Mouse (Mus musculus) cerebellum, adult 9-11 months (tissue): ENCODE data around the gene Nhlh1.
A peak's percentile ranks its signal among the peaks of the same experiment; 100 is the strongest.

Experiments
- DNase-seq: peaks from one replicate; pipeline ENCODE4 v3.0.0; 2022

The Nhlh1 gene

GRCm38 (mm10) chr1:172057491-172057921, at the start of gene Nhlh1:
TSS of gene Nhlh1 (minus strand) at chr1:172057573.
- no peak for DNase-seq

DNA sequence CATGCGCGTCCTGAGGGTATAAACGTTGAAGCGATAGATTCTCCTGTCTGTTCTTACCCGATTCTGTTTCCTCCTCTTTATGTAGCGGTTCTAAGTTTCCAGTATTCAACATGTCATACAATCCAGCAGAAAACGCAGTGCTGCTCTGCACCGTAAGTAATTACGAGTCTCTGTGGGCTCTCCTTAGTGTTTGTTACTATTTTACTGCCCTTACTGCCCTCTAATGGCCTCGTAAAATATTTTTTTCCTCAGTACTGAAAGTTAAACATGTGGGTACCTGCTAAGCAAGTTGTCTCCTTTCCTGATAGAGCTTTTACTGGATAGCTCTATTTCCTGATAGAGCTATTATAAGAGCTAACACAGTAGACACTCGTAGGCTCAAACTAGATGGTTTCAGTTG, 47.7 kb upstream of the Nhlh1 start:
- DNase-seq = no peak

DNA sequence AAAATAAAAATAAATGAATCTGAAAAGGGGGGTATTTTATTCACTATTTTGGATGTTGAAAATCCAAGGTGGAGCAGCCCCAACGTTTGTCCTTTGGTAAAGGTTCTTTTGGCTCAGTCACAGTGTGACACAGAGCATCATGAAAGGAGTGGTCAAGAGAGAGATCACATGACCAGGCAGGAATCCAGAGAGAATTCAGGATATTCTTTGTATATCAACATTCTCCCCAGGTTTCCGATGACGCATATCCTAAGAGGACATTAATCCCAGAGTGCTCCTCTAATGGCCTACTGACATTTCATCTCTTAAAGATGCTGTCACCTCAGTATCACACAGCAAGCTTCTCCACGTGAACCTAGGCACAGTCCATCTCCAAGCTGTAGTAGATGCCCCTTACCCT, 46.2 kb upstream of the Nhlh1 start:
- no peak for DNase-seq

DNA sequence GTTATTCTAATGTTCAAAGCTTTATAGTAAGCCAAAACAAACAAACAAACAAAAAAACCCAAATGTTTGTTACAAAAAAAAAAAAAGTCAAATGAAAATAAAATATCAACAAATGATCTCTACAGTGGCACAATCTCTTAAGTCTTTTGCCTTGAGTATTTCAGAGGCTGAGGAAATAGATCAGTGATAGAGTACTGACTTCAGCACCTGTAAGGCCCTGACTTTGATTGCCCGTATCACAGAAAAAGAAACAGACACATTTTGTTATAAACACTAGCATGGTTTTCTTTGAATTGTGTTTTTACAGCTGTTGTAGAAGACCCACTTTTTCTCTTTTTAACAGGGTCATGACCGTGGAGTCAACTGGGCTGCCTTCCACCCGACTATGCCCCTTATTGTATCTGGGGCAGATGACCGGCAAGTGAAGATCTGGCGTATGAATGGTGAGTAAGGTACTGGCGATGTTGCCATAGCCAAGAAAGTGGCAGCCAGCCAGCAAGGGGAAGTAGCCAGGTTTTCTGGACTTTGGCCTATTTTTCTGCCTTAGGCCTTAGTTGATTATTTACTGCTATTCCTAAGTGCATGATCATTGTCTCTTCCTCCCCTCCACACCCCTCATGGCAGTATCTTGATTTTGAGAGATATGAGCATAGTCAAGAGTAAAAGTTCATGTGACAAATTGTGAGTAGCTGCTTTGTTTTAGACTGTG, 42.1 kb upstream of the Nhlh1 start:
- peak; percentile 29 for DNase-seq

GRCm38 (mm10) chr1:172095202-172095601, 37.8 kb upstream of the Nhlh1 start:
- no peak for DNase-seq

GRCm38 (mm10) chr1:172094295-172094694, 36.9 kb upstream of the Nhlh1 start:
- no peak for DNase-seq

DNA sequence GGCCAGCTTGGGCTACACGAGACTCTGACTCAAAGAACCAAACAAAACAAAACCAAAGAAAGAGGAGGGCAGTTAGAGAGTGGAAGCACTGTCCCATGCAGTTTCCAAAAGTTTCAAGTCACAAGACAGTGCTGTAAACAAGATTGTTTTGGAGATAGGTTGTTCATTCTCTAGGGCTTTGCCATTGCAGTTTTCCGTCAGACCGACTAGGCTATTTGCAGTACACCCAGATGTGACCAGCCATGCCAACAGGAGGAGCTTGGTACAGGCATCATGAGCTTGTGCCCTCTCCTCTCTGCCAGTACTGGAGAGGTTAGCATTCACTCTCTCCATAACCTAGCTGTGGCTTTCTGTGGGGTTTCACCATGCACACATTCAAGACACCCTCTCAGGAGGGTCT, 36.1 kb upstream of the Nhlh1 start:
- no peak for DNase-seq

- no peak for DNase-seq
Measured at GRCm38 (mm10) chr1:172082899-172083445, 25.6 kb upstream of the Nhlh1 start.

GRCm38 (mm10) chr1:172082101-172082898, 24.9 kb upstream of the Nhlh1 start, which contains the start of the genes Copa and Ncstn:
TSS of gene Copa (plus strand) at chr1:172082529.
TSS of gene Ncstn (minus strand) at chr1:172082795.
- DNase-seq = peak; percentile 93

- no peak for DNase-seq
Measured at GRCm38 (mm10) chr1:172077981-172078380, 20.6 kb upstream of the Nhlh1 start.

- no peak for DNase-seq
Measured at GRCm38 (mm10) chr1:172072604-172073003, 15.2 kb upstream of the Nhlh1 start.

DNA sequence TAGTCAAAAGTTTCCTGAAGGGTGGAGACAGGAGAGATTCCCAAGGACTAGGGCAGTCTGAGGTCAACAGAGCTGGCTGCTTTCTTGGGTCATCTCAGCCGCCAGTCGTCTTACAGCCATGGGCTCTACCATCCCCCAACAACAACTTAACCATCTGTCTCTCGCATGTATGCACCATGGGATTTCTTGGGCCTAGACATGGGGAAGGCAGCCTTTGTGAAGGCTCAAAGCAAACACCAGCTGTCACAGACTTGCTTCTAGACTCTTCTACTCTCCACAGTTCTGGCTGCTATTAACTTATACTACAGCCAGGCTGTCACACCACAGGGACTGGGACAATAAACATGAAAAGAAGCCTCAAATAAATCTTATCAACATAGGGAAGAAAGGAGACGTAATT, 14.2 kb upstream of the Nhlh1 start:
- no peak for DNase-seq

DNA sequence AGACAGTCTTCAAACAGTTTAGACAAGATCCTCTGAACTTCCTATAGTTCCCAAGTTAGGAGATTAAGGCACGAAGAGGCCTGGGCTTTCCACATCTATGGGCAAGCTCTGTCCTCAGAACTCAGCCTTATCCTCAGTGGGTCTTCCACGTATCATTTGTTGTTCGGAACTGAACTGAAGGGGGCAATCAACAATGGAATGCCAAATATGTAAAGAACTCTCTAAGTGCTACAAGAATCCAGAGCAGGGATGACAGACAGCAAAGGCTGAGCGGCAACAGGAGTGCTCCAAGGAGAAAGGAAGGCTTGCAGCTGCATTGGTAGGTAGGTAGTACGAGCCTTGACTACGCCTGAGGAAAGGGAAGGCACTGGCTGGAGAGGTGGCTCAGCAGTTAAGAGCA, 12.9 kb upstream of the Nhlh1 start:
- DNase-seq = no peak

GRCm38 (mm10) chr1:172064613-172065141, 7.3 kb upstream of the Nhlh1 start:
- DNase-seq = no peak

DNA sequence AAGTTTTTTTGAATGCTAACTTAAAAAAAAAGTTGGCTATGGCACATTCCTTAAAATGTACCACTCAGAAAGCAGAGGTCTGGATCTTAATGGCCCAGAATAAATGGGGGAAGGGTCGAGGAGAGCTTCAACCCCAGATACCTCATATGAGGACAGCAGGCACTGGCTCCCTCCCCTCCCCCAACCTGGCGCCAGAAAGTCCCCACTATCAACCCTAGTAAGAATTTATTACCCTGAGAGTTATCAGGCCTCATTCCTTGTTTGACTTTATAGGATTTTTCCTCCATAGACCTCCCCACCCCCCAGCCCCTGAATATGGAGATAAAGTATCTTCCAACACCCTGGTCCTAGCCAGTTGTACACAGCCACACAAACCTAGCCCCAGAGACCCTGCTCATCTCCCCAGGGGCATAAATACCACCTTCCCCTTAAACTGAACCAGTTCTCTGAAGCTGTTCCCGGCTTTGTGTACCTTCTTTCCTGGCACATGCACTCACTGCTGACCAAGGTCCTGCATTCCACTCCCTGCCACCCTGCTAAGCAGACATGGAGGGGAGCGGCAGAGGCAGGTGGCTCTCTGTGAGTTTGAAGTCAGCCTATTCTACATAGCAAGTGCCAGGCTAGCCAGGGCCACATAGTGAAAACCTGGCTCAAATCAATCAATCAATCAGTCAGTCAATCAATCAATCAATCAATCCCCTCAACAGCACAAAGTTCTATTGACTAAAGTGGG, 6.1 kb upstream of the Nhlh1 start:
- no peak for DNase-seq

DNA sequence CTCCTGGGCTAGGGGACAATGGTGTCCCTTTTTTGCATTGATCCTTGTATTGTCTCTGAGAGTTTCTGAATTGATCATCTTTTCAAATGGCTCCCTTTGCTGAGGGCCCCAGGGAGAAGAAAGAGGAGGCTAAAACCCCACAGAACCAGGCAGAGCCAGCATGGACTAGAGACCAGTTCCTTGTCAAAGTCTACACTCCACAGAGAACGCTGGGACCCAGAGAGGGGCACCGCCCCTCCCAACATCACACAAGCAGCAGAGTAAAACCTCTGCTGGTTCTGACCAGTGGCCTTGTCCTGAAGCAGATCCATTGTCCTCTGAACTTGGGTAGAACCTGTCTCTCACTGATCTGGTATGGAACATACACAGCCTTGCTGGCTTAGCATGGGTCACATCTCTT, 4.7 kb upstream of the Nhlh1 start:
- no peak for DNase-seq

- DNase-seq = no peak
Measured at GRCm38 (mm10) chr1:172061217-172061616, 3.8 kb upstream of the Nhlh1 start.

DNA sequence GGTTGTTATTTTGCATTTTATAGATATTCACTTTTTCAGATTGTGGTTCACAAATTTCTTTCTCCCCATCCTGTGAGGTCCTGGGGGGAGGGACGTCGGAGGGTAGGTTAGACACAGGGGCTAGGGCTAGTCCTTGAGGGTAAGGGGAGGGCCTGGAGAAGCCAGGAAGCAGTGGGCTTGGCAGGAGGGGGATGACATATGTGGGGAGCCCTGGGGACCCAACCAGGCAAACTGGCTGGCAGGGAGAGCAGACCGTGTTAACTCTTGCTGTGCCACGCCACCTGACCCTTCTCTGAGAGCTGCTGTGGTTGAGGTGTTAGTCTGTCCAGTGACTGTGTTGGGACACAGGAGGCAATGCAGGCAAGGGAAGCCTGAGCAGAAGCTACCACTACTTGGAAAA, 3.3 kb upstream of the Nhlh1 start:
- DNase-seq = no peak

GRCm38 (mm10) chr1:172058874-172059273, 1.5 kb upstream of the Nhlh1 start:
- DNase-seq = no peak

GRCm38 (mm10) chr1:172058321-172058720, 948 bp upstream of the Nhlh1 start:
- no peak for DNase-seq

GRCm38 (mm10) chr1:172056251-172056650, 1.1 kb downstream of the Nhlh1 start:
- no peak for DNase-seq

- peak; percentile 30 for DNase-seq
Measured at GRCm38 (mm10) chr1:172053541-172054440, 3.6 kb downstream of the Nhlh1 start.
